Mouse (Mus musculus): ENCODE data around the gene Sox14.
A peak's percentile ranks its signal among the peaks of the same experiment; 100 is the strongest.

Sox14 gene

GRCm38 (mm10) chr9:99848327-99848726 is 27.6 kb downstream of the Sox14 start:
- DNase-seq (ENCODE audit: low spot score in 2 of 2) = no peak

DNA sequence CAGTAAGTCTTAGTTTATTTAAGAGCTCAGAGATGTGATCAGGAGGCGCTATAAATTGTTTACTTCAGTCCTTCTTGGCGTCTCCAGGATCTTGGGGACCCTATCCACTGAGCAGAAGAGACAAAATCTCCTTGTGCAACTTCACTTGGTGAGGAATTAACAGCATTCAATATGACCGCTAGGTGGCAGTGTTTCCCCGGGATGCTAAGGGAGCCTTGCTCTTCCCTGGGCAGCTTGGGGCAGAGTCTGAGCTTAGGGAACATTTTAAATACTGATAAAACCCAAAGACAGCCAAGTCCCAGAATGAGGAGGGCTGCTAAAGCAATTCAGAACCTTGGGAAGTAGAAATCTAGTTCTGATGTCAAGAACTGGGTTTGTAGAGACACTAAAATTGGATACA is 29.1 kb downstream of the Sox14 start:
- DNase-seq (ENCODE audit: low spot score in 2 of 2) = peak in 1 of 2 experiments; percentile 35

- no peak for DNase-seq (ENCODE audit: low spot score in 2 of 2)
Measured at GRCm38 (mm10) chr9:99839367-99839766, 36.6 kb downstream of the Sox14 start.

- DNase-seq (ENCODE audit: low spot score in 2 of 2) = no peak
Measured at GRCm38 (mm10) chr9:99838877-99839276, 37.1 kb downstream of the Sox14 start.

DNA sequence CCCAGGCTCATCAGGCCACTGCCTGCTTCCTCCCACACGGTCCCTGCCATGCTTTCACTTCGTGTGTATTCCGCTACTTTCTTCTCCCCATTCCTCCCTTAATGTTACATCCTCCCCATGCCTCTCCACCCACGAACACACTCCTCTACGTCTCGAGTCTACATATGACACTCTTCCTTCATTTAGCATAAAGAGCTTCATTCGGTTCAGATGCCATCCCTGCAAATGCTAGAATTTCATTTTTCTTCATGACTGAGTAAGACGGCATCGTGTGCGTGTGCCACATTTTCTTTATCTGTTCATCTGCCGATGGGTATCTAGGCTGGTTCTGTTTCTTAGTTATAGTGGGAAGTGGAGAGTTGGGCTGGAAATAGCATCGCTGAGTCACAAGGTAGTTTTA is 39.3 kb downstream of the Sox14 start:
- no peak for DNase-seq (ENCODE audit: low spot score in 2 of 2)

- DNase-seq (ENCODE audit: low spot score in 2 of 2) = no peak
Measured at GRCm38 (mm10) chr9:99835624-99836430, 40.1 kb downstream of the Sox14 start.

Measured in urinary bladder, adult 18-20 months (tissue).